Mouse (Mus musculus) limb, embryonic 11.5 days (tissue): ENCODE data around the gene Arsb. TPM values are rescaled to one million over a fixed set of nuclear protein-coding genes. Genes with fewer than 3 reads are reported as not detected.
A peak's percentile ranks its signal among the peaks of the same experiment; 100 is the strongest.

Experiments
- ATAC-seq: fragments of 200-750 bp; cut with Nextera tagmentation; 2 replicates; pipeline ENCODE4 v1.8.0; 2017; ENCODE audit warnings: low read depth; ENCODE audit not compliant: insufficient number of reproducible peaks, low FRiP score, low TSS enrichment
- DNase-seq: peaks from one replicate; pipeline ENCODE4 v3.0.0-alpha.2; 2015; ENCODE audit warnings: low spot score
- H3K27ac ChIP-seq: fragments of 300-500 bp; sonication (generic); replicated peaks from 2 replicates; pipeline ENCODE4 v1.5.1; 2014; ENCODE audit warnings: low read depth, mild to moderate bottlenecking, low read length
- H3K27me3 ChIP-seq: fragments of 300-500 bp; sonication (generic); 2 replicates; pipeline ENCODE4 v1.6.1; 2014; ENCODE audit warnings: mild to moderate bottlenecking, low read length, mixed read lengths; ENCODE audit not compliant: control insufficient read depth, insufficient read depth
- H3K36me3 ChIP-seq: fragments of 300-500 bp; sonication (generic); 2 replicates; pipeline ENCODE4 v1.6.1; 2014; ENCODE audit warnings: mild to moderate bottlenecking, low read length, moderate library complexity, mixed read lengths; ENCODE audit not compliant: control insufficient read depth, insufficient read depth
- H3K4me1 ChIP-seq: fragments of 300-500 bp; sonication (generic); 2 replicates; pipeline ENCODE4 v1.6.1; 2014; ENCODE audit warnings: low read length, mixed read lengths; ENCODE audit not compliant: control insufficient read depth, insufficient read depth
- H3K4me2 ChIP-seq: fragments of 300-500 bp; sonication (generic); 2 replicates; pipeline ENCODE4 v1.6.1; 2014; ENCODE audit warnings: low read depth, mild to moderate bottlenecking, moderate library complexity; ENCODE audit not compliant: severe bottlenecking
- H3K4me3 ChIP-seq: fragments of 300-500 bp; sonication (generic); 2 replicates; pipeline ENCODE4 v1.5.1; 2014; ENCODE audit warnings: low read depth, low read length
- H3K9ac ChIP-seq: fragments of 300-500 bp; sonication (generic); 2 replicates; pipeline ENCODE4 v1.6.1; 2014; ENCODE audit warnings: mild to moderate bottlenecking, low read length
- H3K9me3 ChIP-seq: fragments of 300-500 bp; sonication (generic); 2 replicates; pipeline ENCODE4 v1.6.1; 2016; ENCODE audit warnings: low read length; ENCODE audit not compliant: control insufficient read depth
- WGBS: fragments of 180-500 bp; shearing (Covaris S2); extraction: QIAGEN DNeasy Blood & Tissue Kit; methylation state at CpG from one replicate; pipeline ENCODE4 v1.1.7; 2014; 5-methylcytosine and 5-hydroxymethylcytosine counted together
- polyA plus RNA-seq: library from polyadenylated mRNA; unstranded; fragments of >200 nt; fragmentation: Nextera tagmentation; extraction: Ambion mirVana; gene quantifications from 2 replicates; pipeline ENCODE4 v1.2.1, GENCODE M21; 2014

Gene Arsb
- polyA plus RNA-seq, 1 experiment from 2014 or later: 10.2 TPM

GRCm38 (mm10) chr13:93939363-93940127 lies 168.1 kb downstream of the Arsb start:
- Histone ChIP-seq H3K4me2 (no peak overlapping the region), H3K9ac (no peak overlapping the region), H3K4me3 (no peak overlapping the region), H3K27ac (no peak overlapping the region), H3K9me3 (no peaks in the 10 kb centered on the region), H3K4me1 (peaks cover 7% of the 10 kb centered on the region), H3K27me3 (no peaks in the 10 kb centered on the region), H3K36me3 (no peaks in the 10 kb centered on the region)
- WGBS: 74% methylated on average over 6 of the region's 6 CpGs
- DNase-seq: no peak
- ATAC-seq: no peak

- DNase-seq: no peak
- Histone ChIP-seq H3K4me1 (peaks cover 7% of the 10 kb centered on the region), H3K9me3 (no peaks in the 10 kb centered on the region), H3K9ac (no peak overlapping the region), H3K4me2 (no peak overlapping the region), H3K4me3 (no peak overlapping the region), H3K27me3 (no peaks in the 10 kb centered on the region), H3K36me3 (no peaks in the 10 kb centered on the region), H3K27ac (no peak overlapping the region)
- no peak for ATAC-seq
- WGBS: 75% methylated on average over 7 of the region's 7 CpGs
Measured at GRCm38 (mm10) chr13:93940742-93941531, 169.5 kb downstream of the Arsb start.

DNA sequence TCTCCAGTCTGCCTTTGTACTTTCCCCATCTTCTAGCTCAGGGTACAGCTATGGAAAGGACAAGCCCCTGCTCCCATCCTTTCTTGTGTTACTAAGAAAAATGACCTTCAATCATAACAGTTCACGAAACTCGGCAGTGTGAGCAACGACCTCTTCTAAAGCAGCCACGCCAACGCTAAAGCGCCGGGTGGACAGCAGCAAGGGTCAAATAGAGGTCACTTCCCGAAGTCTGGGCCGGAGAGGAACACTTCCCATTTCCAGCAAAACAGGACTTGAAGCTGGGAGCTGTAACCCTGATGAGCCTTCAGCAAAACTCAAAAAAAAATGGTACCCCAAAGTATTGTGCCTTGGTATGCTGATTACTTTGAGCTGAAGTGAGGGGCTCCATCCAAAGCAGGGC lies 179.6 kb downstream of the Arsb start:
- 28% methylated on average over 9 of the region's 9 CpGs for WGBS

GRCm38 (mm10) chr13:93951555-93951954 lies 180.1 kb downstream of the Arsb start:
- no peaks in the 10 kb centered on the region for H3K9me3 ChIP-seq
- no peaks in the 10 kb centered on the region for H3K4me1 ChIP-seq
- no peak overlapping the region for H3K9ac ChIP-seq
- H3K4me3 ChIP-seq: no peak overlapping the region
- ATAC-seq (no peak), DNase-seq (no peak)
- H3K27ac ChIP-seq: no peak overlapping the region
- no peaks in the 10 kb centered on the region for H3K36me3 ChIP-seq
- no peaks in the 10 kb centered on the region for H3K27me3 ChIP-seq
- WGBS: 46% methylated on average over 6 of the region's 6 CpGs
- H3K4me2 ChIP-seq: no peak overlapping the region

More for the DNA sequence above, 179.6 kb downstream of the Arsb start:
- H3K36me3 ChIP-seq: no peaks in the 10 kb centered on the region
- H3K9me3 ChIP-seq: no peaks in the 10 kb centered on the region
- no peak overlapping the region for H3K4me2 ChIP-seq
- no peak overlapping the region for H3K27ac ChIP-seq
- ATAC-seq (no peak), DNase-seq (no peak)
- H3K4me1 ChIP-seq: no peaks in the 10 kb centered on the region
- no peak overlapping the region for H3K9ac ChIP-seq
- no peak overlapping the region for H3K4me3 ChIP-seq
- no peaks in the 10 kb centered on the region for H3K27me3 ChIP-seq

DNA sequence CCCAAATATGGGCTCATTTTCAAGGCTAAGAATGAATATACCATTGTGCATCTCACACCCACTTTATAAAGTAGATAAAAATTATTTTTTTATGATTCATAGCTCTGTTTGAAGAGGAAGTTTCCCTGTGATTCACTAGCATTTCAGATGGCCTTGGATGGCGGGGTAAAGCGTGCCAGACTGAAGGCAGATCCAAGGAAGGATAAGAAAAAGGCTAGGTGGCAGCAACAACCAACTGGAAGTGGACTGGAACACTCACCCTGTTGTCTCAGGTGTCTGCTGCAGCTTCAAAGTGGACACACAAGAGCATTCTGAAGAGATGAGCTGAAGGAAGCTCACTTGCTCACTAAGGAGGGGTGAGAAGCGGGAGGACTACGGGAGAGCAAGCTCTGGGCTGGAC lies 181.0 kb downstream of the Arsb start:
- H3K9ac ChIP-seq: no peak overlapping the region
- ATAC-seq: no peak
- no peaks in the 10 kb centered on the region for H3K4me1 ChIP-seq
- no peak overlapping the region for H3K27ac ChIP-seq
- no peaks in the 10 kb centered on the region for H3K27me3 ChIP-seq
- 94% methylated on average over 4 of the region's 4 CpGs for WGBS
- no peak overlapping the region for H3K4me3 ChIP-seq
- H3K36me3 ChIP-seq: no peaks in the 10 kb centered on the region
- H3K9me3 ChIP-seq: no peaks in the 10 kb centered on the region
- no peak for DNase-seq
- H3K4me2 ChIP-seq: no peak overlapping the region

DNA sequence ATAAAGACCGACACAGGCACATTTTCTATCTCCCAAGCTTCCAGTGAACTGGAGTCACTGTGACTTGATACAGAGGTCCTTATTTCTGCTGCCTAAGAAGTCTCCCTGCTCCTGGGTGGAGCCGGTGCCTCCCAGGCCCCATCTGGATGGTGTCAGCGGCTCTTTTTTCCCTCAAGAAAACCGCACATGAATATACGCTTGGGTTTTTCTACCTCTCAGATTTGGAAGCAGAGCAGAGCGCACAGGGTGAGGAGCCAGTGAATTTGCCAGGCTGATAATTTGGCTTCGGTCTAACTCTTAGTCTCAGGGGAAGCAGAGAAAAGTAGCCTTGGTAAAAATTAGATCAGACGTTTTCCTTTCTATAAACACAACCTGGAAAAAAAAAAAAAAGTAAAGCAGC lies 186.5 kb downstream of the Arsb start:
- DNase-seq: no peak
- Histone ChIP-seq H3K27me3 (no peaks in the 10 kb centered on the region), H3K4me3 (no peak overlapping the region), H3K36me3 (no peaks in the 10 kb centered on the region), H3K4me1 (no peaks in the 10 kb centered on the region), H3K4me2 (no peak overlapping the region), H3K9me3 (no peaks in the 10 kb centered on the region), H3K27ac (no peak overlapping the region), H3K9ac (no peak overlapping the region)
- ATAC-seq: no peak
- WGBS: 89% methylated on average over 8 of the region's 8 CpGs

DNA sequence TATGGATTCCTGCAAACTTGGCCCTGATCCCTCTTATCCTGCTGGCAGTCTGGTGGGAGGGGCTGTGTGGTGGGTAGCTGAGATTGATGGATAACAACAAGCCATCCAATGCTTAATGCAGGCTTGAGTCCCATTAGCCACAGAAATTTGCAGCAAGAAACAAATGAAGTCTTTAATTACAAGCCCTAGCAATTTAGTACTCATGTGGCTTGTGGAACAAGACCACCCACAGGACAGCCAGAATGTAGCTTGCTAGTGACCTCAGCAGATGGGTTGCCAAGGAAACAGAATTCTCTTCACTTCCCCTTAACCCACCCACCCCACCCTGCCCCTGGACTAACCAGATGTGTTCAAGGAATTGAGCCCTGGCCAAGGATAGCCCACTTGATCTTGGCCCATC lies 194.8 kb downstream of the Arsb start:
- H3K4me3 ChIP-seq: no peak overlapping the region
- H3K27me3 ChIP-seq: no peaks in the 10 kb centered on the region
- H3K9ac ChIP-seq: no peak overlapping the region
- H3K9me3 ChIP-seq: no peaks in the 10 kb centered on the region
- H3K4me1 ChIP-seq: peaks cover 5% of the 10 kb centered on the region; the same call in 1 of the 2 replicates
- H3K4me2 ChIP-seq: no peak overlapping the region
- ATAC-seq (0 out of 2 replicates have a peak, but pooled peaks have one; percentile 44), DNase-seq (no peak)
- H3K36me3 ChIP-seq: no peaks in the 10 kb centered on the region
- H3K27ac ChIP-seq: peak overlapping the region; percentile 24; the same call in 1 of the 2 replicates

DNA sequence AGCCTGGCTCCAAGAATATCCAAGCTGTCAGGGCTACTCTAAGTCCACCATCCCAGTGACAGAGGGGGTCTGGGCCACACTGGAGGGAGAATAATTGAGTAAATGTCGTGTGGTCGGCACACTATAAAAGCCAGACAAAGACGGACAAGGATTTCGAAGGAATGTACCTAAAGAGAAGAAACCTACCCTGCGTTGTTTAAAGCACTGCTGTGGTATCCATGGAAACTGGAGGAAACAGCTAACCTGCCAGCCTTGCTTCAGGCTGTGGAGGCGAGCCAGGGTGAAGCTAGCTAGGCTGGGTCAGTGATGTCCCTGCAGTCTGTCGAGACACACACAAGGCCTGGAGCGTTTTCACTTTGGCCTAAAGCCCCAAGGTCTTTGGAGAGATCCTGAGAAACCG lies 195.7 kb downstream of the Arsb start:
- Histone ChIP-seq H3K4me2 (no peak overlapping the region), H3K36me3 (no peaks in the 10 kb centered on the region), H3K4me1 (peaks cover 5% of the 10 kb centered on the region; the same call in 1 of the 2 replicates), H3K27me3 (no peaks in the 10 kb centered on the region), H3K4me3 (no peak overlapping the region), H3K9ac (no peak overlapping the region), H3K9me3 (no peaks in the 10 kb centered on the region), H3K27ac (no peak overlapping the region)
- no peak for DNase-seq
- no peak for ATAC-seq
- 56% methylated on average over 9 of the region's 9 CpGs for WGBS
